Mouse (Mus musculus): ENCODE measurements around the gene Cpsf7.

DNA sequence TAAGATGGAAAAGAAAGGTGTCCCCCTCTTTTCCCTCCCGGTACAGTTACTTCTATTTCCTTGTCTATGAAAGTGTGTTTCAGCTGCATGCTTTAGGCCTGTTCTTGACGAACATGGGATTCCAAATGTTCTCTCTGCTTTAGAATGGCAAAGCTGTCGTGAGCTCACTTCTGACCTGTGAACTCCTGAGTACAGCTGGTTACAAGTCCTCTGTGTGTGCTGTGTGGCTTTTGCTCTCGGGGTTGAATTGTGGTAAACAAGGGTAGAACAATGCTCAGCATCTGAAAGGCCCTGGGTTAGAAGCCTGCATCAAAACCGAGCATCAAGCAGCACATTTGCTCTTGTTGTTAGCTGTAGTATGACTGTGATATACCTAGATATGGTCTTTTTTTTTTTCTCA, 37.3 kb downstream of the Cpsf7 start:
- no peak for TF ChIP-seq CTCF (IDR thresholded peaks at IDR 0.05; ENCODE audit: borderline replicate concordance, insufficient read depth, low read length)
- no peak for TF ChIP-seq POLR2A (IDR thresholded peaks at IDR 0.05; ENCODE audit: low read depth, low read length)
